Mouse (Mus musculus) myocyte (in vitro differentiated cells): ENCODE results near the gene Morf4l1.

Experiments used
- CEBPB ChIP-seq: IDR thresholded peaks from 2 replicates; pipeline ENCODE4 v1.6.1; 2011; ENCODE audit warnings: mild to moderate bottlenecking, moderate library complexity; ENCODE audit not compliant: poor library complexity, insufficient read depth, severe bottlenecking
- E2F4 ChIP-seq: IDR thresholded peaks from one replicate; pipeline ENCODE4 v1.6.1; 2011; ENCODE audit warnings: mild to moderate bottlenecking, control low read depth, moderate library complexity; ENCODE audit not compliant: insufficient read depth
- MAX ChIP-seq: IDR thresholded peaks from one replicate; pipeline ENCODE4 v1.6.1; 2011; ENCODE audit warnings: low read depth, mild to moderate bottlenecking, control low read depth
- POLR2A ChIP-seq: IDR thresholded peaks from one replicate; pipeline ENCODE4 v1.6.1; 2011; ENCODE audit warnings: low read depth, mild to moderate bottlenecking, control low read depth, moderate library complexity; ENCODE audit not compliant: insufficient read length
- SRF ChIP-seq: IDR thresholded peaks from one replicate; pipeline ENCODE4 v1.6.1; 2011; ENCODE audit warnings: low read depth; ENCODE audit not compliant: control insufficient read depth, insufficient read length
- TCF12 ChIP-seq: IDR thresholded peaks from one replicate; pipeline ENCODE4 v1.6.1; 2011; ENCODE audit warnings: mild to moderate bottlenecking, control low read depth; ENCODE audit not compliant: poor library complexity, insufficient read depth, severe bottlenecking

DNA sequence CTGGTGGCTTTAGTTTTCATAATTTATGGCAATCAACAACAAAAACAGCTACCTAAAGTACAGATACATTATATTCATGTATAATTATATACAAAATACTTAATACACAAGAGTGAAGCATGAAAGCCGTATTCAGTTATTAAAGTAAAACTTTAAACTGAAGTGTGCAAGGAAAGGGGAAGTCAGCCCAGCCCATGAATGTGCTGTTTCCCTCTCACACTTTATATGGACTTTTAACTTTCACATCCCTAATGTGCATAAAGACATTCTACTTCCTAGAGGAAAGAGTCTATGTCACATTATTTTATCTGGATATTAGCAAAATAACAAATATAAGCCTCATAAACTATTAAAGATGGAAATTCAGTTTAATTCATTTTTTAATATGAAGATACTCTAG lies 9.1 kb downstream of the Morf4l1 start:
- TF ChIP-seq E2F4 = no peak
- TF ChIP-seq POLR2A = no peak
- no peak for TF ChIP-seq TCF12
- TF ChIP-seq MAX = no peak
- TF ChIP-seq CEBPB = no peak
- no peak for TF ChIP-seq SRF
